Mouse (Mus musculus) lung, postnatal 14 days (tissue): ENCODE measurements around the gene Ppm1j.
"Not testable (repeated sequence)": the region's sequence is repeated elsewhere in the genome, so short reads cannot be mapped to it uniquely, and the experiment has no call there.

Experiments
- DNase-seq: peaks from one replicate; pipeline ENCODE4 v3.0.0; 2021

Gene Ppm1j

DNA sequence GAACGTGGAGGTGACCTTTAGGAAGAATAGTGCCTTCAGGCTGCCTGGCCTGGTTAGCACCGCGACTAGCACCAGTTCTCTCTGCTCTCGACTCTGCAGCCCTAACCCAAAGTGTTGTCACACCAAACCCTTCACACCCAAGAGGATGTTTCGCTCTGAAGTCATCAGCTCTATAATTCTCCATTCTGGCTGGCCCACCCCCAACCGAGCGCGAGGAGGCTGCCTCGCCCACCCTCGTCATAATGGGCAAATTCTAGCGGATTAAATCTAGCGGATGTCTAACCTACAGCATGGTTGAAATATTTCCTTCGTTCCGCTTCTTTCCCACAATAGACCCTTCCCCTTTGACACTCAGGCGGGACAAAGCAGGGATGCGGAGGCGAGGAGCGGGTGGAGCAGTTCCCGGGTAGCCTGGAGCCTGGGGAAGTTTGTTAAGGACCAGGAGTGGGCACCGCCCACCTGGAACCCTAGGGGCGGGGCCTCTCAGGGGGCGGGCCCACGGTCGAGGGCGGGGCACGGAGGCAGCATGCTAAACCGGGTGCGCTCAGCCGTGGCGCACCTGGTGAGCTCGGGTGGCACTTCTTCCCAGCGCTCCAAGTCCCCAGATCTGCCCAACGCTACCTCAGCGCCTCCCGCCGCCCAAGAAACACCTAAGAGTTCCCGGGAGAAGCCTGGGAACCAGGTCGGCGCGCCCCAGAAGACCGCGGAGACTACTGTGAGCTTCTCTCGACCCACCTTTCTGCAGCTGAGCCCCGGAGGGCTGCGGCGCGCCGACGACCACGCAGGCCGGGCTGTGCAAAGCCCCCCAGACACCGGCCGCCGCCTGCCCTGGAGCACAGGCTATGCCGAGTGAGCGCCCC is at the start of gene Ppm1j:
Ppm1j (plus strand) TSS at position 496 of the 860 bp plus-strand sequence.
- DNase-seq, result peak; percentile 80

DNA sequence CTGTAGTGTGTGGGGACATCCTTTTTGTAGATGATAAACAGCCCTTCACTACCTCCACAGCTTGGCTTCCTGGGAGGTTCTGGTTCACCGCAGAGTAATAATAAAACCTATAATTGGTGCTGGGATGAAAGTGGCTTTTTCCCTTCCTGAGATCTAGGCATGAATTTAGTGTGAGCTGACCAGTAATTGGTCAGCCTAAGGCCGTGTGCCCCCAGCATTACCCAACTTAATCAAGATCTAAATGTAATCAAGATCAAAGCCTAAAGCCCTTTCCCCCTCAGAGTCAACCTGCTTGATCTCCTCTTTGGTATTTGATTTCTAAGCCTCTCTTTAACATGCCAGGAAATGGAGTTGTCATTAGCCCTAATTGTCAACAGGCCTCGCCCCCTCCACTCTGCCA is 47.9 kb upstream of the Ppm1j start:
- DNase-seq, result no peak

DNA sequence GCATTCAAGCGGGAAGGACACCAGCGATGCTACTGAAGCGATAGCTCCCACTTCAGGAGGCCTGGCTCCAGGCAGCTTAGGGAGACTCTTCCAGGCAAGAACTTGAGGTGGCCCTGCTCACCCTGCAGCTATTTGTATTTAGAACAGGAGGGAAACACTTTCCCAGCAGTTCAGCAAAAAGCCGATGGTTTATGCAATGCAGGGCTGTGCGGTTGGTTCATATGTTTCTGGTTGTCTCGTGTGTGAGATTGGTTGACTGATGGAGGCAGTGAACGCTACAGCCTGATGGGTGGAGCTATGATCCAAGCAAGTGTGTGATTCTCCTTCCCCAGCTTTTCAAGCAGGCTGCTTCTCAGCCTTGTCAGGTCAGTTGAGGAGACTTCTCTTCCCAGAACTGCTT is 46.2 kb upstream of the Ppm1j start:
- DNase-seq, result no peak

DNA sequence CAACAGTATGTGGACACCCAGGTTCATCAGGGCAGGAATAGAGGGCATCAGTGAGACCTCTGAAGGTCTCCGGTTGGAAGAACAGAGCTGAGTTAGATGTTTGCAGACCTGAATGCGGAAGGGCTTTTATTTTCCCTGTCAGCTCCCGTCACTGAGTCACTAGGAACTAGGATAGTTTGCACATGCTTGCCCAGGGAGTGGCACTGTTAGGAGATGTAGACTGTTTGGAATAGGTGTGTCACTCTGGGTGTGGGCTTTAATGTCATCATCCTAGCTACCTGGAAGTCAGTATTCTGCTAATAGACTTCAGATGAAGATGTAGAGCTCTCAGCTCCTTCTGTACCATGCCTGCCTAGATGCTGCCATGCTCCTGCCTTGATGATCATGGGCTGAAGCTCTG is 38.9 kb upstream of the Ppm1j start:
- DNase-seq, result no peak

DNA sequence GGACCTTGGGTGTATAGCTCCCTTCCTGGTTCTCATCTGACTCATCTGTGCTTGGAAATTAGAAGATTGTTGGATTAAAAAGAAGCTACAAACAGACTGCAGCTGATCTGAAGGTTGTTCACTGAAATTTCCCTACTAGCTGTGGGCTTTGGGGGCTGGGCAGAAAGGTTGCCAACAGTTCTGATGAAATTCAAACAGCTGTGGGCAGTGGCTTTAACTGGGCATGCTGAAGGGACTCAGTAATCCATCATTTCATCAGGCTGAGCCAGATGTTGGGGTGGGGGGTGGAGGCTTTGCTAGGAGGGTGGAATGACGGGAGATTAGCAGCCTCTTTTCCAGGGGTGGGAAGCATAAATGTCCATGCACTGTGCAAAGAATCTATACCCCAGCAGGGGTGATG is 37.7 kb upstream of the Ppm1j start:
- DNase-seq, result no peak

DNA sequence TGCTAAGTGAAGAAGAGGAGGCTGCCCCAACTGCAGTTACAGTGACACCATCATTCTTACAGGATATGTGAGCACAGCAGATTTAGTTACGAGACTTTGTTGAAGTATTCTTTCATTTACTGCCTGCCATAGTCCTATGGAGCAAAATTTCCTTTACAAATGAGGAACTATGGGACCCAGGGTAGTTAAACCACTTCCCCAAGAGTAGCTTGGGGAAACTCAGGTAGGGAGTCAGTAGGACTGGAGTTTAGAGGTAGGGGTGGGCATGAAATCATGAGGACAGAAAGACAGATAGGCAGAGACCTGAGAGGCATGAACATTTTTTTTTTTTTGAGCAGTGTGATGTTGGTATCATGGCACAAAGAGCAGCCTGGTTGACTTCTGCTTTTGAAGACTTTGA is 37.0 kb upstream of the Ppm1j start:
- no peak for DNase-seq

DNA sequence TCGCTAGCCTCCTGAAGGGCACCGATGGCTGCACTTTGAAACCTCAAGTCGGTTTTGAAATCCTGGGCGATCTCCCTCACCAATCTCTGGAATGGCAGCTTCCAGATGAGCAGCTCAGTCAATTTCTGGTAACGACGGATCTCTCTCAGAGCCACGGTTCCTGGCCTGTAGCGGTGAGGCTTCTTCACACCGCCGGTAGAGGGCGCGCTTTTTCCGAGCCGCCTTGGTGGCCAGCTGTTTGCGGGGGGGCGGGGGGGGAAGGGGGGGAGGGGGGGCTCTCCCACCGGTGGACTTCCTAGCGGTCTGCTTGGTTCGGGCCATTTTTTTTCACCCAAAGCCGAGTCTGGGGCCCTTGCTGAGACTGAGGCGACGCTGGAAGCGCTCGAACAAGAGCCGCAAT is 28.0 kb upstream of the Ppm1j start:
- peak; percentile 28 for DNase-seq

DNA sequence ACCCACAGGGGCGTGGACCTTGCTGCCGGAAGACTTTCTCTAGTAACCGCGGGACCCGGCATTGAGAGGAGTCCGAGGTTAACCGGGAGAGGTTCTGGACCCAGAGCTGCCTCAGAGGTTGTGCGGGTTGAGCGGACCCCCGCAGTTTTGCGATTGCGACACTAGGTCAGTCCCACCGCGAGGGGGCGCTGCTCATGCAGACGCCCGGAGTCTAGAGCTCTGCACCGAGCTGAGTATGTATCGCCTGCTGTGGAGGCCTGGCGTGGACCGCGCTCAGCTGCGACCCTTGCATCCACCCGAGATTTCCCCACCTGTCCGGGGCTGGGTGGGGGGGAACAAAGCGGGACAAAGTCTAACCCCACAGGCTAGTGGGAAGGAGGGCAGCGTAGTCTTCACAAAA is 22.4 kb upstream of the Ppm1j start:
- peak; percentile 77 for DNase-seq

DNA sequence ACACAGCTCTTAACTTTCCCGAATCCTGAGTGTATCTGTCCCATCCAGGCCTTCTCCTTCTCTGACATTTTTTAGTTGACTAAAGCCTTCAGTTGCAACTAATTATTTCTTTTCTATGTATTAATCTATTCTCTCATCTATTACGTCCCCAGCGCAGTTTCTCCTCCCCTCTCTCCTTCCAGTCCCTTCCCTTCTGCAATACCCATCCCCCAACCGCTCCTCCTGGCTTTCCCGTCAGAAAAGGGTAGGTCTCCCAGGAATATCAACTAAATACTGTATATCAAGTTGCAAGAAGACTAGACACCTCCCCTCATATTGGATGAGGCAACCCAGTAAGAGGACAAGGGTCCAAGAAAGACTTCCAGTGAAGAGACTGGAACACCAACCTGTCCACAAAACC is 22.0 kb upstream of the Ppm1j start:
- DNase-seq, result no peak

DNA sequence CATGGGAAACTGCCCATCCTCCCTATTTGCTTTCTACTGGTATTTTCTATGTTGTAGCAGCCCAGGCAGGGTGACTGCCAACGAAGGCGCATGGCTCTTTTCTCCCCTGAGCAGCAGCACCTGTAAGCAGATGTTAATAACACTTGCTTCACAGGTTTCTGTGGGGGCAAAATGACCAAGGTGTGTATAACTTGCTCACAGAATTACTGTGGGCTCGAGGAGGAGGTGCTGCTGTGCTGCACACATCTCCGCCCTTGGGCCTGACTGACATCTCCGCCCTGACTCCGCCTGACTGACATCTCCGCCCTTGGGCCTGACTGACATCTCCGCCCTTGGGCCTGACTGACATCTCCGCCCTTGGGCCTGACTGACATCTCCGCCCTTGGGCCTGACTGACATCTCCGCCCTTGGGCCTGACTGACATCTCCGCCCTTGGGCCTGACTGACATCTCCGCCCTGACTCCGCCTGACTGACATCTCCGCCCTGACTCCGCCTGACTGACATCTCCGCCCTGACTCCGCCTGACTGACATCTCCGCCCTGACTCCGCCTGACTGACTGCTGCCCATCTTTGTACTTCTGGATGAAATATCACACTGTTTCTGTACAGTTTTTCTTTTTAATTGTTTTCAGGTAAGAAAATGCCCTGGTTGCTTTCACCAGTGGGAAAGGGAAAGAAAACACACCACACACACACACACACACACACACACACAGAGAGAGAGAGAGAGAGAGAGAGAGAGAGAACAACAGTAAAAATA is 18.6 kb upstream of the Ppm1j start:
- not testable (repeated sequence) for DNase-seq

DNA sequence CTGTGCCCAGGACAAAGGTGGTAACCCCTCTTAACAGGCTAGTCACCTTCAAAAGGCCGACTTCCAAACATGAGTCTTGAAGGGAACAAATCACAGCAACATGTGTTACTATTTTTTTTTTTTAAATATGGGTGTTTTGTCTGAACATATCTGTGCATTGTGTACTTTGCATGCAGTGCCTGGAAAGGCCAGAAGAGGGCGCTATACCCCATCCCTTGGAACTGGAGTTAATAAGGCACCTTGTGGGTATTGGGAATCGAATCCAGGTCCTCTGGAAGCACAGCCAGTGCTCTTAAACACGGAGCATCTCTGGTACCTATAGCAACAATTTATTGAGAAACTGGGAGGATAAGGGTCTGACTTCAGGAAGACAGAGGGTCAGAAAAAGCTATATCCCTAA is 15.8 kb upstream of the Ppm1j start:
- peak; percentile 23 for DNase-seq

DNA sequence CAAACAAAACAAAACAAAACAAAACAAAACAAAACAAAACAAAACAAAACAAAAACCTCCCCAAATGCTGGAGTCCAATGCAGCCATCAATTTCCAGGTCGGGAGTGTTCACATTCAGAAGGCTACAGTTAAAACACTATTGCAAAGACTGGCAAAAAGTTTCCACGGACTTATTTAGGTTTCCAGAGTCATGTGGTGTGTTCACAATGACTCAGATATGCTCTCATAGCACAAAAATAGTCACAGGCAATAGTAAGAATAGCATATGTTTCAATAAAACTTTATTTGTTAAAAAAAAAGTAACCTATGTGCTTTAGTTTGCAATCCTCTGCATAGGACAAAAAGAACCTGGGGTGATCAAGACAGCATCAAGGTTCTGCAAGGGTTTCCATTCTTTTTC is 13.7 kb upstream of the Ppm1j start:
- no peak for DNase-seq

DNA sequence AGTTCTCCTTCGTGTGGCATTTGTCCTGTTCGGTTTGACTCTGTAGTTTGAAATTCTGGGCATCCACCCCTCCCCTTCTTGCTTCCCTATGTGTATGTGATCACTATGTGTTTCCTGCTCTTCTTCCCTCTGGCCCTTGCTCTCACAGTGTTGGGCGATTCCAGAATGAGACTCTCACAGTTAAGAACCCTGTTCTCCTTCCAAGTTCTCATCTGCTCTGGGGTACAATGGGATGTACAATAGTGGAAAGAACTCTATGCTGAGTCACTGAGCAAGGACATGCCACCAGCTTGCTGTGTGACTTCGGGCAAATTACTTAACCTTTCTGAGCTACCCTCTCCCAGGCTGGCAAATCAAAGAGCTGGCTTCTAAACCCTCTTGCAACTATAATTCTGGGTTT is 13.1 kb upstream of the Ppm1j start:
- DNase-seq, result no peak

DNA sequence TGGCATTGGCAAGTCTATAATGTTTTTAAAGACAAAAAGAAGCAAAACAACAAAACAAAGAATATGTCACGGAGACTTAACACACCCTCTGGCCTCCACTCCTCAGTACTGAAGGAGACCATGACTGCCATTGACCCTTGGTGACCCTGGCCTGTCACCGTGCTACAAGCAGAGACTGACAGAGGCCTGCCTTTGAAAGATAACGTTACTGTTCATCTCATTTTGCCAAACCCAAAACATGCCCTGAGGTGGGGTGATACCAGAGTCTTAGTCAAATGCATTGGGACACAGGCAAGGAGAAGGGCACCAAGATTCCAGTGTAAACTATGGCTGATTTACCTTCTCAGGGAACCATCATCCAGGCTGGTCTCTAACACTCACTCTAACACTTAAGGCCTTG is 11.7 kb upstream of the Ppm1j start:
- no peak for DNase-seq

DNA sequence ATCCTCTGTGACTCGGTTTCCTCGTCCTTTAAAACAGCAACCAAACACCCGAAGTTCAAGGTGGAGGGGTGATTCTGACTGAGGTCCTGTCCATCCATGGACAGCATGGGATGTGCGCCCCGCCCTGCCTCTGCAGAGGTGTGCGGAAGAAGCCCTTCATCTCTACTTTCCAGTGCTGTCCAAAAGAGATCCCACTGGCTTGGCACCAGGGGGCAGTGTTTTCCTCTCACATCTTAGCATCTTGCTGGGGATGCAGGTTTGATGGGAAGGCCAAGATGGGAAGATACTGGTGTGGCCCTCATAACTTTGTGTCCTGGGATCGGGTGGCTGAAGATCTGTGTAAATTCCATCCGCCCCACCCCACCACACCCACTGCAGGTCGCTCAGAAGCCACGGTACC is 10.8 kb upstream of the Ppm1j start:
- peak; percentile 65 for DNase-seq

DNA sequence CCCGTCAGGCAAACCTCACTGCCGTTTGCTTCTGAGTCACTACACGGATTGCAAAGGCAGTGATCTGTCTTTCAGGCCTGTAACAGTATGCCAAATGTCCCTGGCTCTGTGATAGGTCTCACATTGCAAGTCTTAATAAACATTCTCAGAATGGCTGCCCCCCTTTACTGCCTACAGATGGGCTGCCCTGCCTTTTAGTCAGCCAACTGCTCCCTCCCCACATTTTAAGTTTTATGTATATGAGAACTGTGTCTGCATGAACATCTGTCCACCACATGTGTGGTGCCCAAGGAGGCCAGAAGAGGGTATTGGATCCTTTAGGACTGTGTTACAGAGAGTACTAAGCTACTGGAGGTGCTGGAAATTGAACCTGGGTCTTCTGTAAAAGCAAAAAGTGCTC is 9.9 kb upstream of the Ppm1j start:
- no peak for DNase-seq

DNA sequence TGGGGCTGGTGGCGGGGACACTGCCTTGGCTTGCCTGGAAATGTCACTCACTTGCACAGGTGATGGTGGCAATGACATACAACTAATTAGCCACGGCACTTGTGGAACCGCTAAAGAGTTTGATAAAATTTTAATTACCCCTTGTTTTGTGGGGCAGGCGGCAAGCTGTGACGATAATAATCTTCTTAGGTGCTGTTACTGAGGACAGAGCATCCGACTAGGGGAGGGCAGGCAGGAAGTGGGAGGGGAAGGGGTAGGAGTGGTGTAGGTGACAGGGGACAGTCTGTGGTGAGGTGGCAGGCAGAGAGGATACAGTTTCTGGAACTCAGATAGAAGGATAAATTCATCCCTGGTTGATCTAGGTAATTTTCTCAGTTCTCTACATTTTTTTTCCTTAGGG is 9.4 kb upstream of the Ppm1j start:
- DNase-seq, result no peak

DNA sequence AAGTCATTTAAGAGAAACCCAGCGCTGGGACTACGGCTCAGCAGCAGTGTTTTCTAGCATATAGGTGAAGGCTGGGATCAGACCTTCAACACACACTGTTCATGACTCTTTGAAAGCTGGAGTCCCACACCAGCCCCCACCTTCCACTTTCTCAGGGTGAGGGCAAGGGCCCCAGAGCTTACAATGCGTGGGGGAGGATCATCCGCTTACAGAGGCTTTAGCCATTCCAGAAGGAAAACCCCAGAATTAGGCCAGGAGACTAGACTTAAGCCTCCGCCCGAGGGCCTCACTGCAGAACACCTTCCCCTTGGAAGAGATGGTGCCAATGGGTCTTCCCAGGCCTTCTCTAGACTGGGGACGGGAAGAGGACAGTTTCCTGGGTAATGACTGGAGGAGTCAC is 7.6 kb upstream of the Ppm1j start:
- DNase-seq, result no peak

DNA sequence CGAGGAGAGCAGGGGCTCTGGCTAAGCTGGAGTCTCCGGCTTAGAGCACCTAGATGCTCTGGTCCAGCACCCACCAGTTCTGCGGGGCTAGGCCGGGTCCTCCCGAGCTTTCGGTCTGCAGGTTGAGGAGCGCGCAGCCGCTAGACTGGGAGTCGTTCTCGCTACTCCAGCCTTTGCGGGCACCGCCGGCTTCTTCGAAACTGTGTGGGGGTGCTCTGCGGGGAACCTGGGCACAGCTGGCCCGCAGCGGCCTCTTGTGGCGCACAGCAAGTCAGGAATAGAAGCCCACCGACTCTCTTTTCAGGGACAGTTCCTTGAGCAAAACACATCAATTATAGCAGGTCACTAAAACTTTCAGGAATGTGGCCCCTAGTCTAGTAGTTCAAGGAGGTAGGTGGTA is 3.5 kb upstream of the Ppm1j start:
- DNase-seq, result peak; percentile 32

DNA sequence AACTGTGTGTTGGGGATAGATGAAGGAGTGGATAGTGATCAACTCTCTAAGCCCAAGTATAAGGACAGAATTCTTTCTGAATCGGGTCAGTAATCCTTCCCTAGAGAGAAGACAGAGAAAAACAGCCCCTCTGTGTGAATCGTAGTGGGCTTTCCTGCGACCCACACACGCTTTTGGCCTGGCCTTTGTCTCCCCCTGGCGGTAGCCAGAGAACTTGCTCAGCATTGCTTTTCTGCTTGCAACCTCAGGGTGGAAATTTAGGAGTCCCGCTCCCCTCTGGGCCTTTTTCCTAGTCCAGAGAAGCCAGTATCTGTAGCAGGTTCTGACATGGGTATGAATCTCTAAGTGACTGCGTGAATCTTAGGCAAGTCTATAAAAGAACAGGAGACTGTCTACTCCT is 907 bp upstream of the Ppm1j start:
- peak; percentile 73 for DNase-seq

DNA sequence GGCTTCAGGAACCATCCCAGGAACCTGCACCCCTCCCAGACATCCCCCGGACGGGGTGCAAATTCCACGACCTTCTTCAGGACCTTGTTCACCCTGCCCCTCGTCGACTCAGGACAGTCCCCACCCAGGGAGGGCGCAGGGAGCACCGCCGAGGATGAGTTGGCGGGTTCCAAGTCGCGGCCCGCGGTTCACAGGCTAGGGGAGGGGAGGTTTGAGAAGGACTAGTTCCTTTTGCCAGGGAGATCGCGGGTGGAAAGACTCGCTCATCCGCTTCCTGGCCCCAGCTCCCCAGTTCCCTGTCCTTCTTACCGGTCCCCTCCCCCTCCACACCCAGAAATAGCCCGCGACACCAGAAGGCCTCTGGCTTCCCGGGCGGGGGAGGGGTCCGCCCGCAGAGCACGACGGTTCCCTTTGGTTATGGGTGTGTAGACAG is 631 bp downstream of the Ppm1j start, which contains the start of gene Fam19a3:
Fam19a3 (minus strand) TSS at position 370 of the 433 bp plus-strand sequence.
- DNase-seq, result peak; percentile 30

DNA sequence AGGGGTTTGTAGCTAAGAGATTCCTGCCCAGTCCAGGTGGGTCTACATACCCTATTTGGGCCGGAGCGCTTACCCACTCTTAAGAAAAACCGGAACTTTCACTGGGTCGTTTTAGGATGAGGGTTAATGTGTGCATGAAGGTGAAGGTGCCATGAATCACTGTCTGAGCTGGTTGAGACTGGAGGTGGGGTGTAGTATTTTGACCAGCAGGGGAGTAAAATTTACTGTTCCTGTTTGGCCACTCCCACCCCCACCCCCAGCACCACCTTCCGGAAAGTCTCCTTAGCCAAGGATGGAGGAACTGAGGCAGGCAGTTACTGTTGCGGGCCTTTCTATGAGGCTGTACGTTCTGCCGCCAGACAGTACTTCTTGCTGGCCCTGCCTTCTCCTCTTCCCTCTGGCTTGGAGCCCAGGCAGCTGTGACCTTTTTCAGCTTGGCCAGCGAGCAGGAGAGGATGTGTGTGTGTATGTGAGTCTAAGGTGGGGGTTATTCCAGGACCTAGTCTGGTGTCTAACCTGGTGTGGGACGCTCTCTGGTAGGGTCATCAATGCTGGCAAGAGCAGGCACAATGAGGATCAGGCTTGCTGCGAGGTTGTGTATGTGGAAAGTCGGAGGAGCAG is 1.3 kb downstream of the Ppm1j start:
- DNase-seq, result peak; percentile 62

DNA sequence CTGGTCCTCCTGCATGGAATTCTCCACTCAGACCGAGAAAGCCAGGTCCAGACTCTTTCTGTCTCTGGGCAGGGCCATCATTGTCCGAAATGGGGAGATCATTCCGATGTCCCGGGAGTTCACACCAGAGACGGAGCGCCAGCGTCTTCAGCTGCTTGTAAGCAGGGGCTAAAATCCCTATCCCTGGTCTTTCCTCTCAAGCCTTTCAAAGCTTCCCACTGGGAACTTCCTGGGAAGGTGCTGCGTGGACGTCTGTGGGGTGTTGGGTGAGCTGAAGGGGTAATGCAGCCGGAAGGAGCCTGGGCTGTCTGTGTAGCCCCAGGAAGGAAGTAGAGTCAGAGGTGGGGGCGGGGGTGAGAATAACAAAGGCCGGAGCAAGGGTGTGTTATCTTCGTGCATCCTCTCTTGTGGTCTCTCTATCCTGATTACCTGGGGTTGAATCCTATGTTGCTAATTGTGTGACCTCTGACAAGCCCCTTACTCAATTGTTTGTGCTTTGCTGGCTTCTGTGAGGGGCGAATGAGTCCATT is 3.2 kb downstream of the Ppm1j start:
- DNase-seq, result no peak

DNA sequence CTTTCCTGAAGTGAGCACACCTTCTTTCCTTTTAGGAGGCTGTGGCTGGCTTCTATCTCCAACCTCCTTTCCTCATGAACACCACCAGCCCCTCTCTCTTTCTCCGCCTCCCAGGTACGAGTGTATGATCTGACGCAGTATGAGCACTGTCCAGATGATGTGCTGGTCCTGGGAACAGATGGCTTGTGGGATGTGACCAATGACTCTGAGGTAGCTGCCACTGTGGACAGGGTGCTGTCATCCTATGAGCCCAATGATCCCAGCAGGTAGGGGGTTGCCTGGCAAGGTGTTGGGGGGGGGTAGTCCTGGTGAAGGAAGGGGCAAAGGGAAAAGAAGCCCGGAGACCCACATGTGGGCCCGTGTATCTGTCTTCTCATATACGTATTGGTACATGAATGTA is 4.4 kb downstream of the Ppm1j start:
- no peak for DNase-seq
